Mouse (Mus musculus) intestine, embryonic 14.5 days (tissue): Measurements from ENCODE around the gene Neurl1a. TPM values are rescaled to one million over a fixed set of nuclear protein-coding genes. Genes with fewer than 3 reads are reported as not detected.

Experiments used
- ATAC-seq: fragments of 200-750 bp; cut with Nextera tagmentation; replicated peaks from 2 replicates; pipeline ENCODE4 v1.8.0; 2017; ENCODE audit warnings: low read depth, moderate number of reproducible peaks, moderate TSS enrichment, moderate library complexity; ENCODE audit not compliant: low FRiP score, low TSS enrichment
- DNase-seq: peaks from one replicate; pipeline ENCODE4 v3.0.0-alpha.2; 2018; ENCODE audit warnings: low spot score
- H3K27ac ChIP-seq: fragments of 300-500 bp; sonication (generic); 2 replicates; pipeline ENCODE4 v1.5.1; 2014; ENCODE audit warnings: low read depth, mild to moderate bottlenecking, control low read depth
- H3K27me3 ChIP-seq: fragments of 300-500 bp; sonication (generic); replicated peaks from 2 replicates; pipeline ENCODE4 v1.6.1; 2014; ENCODE audit warnings: low read length, control low read depth; ENCODE audit not compliant: control insufficient read depth, insufficient read depth
- H3K36me3 ChIP-seq: fragments of 300-500 bp; sonication (generic); 2 replicates; pipeline ENCODE4 v1.6.1; 2014; ENCODE audit warnings: low read length, control low read depth; ENCODE audit not compliant: control insufficient read depth, insufficient read depth
- H3K4me1 ChIP-seq: fragments of 300-500 bp; sonication (generic); replicated peaks from 2 replicates; pipeline ENCODE4 v1.6.1; 2014; ENCODE audit warnings: low read length, control low read depth, mixed read lengths; ENCODE audit not compliant: control insufficient read depth, insufficient read depth
- H3K4me2 ChIP-seq: fragments of 300-500 bp; sonication (generic); 2 replicates; pipeline ENCODE4 v1.6.1; 2014; ENCODE audit warnings: low read length
- H3K4me3 ChIP-seq: fragments of 300-500 bp; sonication (generic); 2 replicates; pipeline ENCODE4 v1.5.1; 2014; ENCODE audit warnings: low read depth, low read length, control low read depth, mixed read lengths
- H3K9ac ChIP-seq: fragments of 300-500 bp; sonication (generic); 2 replicates; pipeline ENCODE4 v1.6.1; 2014; ENCODE audit warnings: mild to moderate bottlenecking, low read length
- H3K9me3 ChIP-seq: fragments of 300-500 bp; sonication (generic); 2 replicates; pipeline ENCODE4 v1.6.1; 2016; ENCODE audit warnings: low read length, control low read depth; ENCODE audit not compliant: control insufficient read depth
- WGBS: fragments of 180-500 bp; shearing (Covaris S2); extraction: QIAGEN DNeasy Blood & Tissue Kit; methylation state at CpG from one replicate; pipeline ENCODE4 v1.1.7; 2014; 5-methylcytosine and 5-hydroxymethylcytosine counted together
- polyA plus RNA-seq: library from polyadenylated mRNA; unstranded; fragments of >200 nt; fragmentation: Nextera tagmentation; extraction: Ambion mirVana; gene quantifications from 2 replicates; pipeline ENCODE4 v1.2.1, GENCODE M21; 2014

Gene Neurl1a
- polyA plus RNA-seq, result 8.6 and 9.1 TPM in 2 replicates

GRCm38 (mm10) chr19:47178431-47179271 lies at the start of gene Neurl1a:
TSS of gene Neurl1a (plus strand) at chr19:47178820.
- Histone ChIP-seq H3K36me3 (no peaks in the 10 kb centered on the region), H3K9me3 (no peaks in the 10 kb centered on the region), H3K4me2 (peak within 1 kb of the TSS; percentile 99), H3K4me3 (peak within 1 kb of the TSS; percentile 61), H3K4me1 (peaks cover 5% of the 10 kb centered on the region; the same call in 1 of the 2 replicates), H3K27me3 (peaks cover 12% of the 10 kb centered on the region), H3K27ac (0 out of 2 replicates have a peak within 1 kb of the TSS, but pooled peaks have one; percentile 47), H3K9ac (peak within 1 kb of the TSS; percentile 67)
- WGBS, result under 1% methylated on average over 81 of the region's 98 CpGs
- peak; percentile 83 for DNase-seq
- peak; percentile 65 for ATAC-seq

DNA sequence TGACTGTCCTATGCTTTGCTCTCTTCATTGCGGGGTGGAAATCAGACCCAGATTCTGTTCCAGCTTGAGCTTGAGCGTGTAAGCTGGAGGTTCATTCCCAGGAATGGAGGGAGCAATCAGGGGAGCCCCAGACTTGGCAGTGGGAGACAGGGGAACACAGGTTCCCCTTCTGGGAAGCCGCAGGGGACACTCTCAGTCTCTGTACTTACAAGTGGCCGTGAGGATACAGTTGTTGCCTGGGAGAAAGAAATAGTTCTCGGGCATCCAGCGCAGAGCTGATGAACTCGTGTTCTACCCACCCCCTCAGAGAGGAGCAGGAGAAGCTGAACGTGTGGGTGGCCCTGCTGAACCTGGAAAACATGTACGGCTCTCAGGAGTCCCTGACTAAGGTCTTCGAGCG lies 49.8 kb upstream of the Neurl1a start:
- H3K4me3 ChIP-seq, result no peak overlapping the region
- no peaks in the 10 kb centered on the region for H3K4me1 ChIP-seq
- no peak for ATAC-seq
- 90% methylated on average over 11 of the region's 11 CpGs for WGBS
- H3K9ac ChIP-seq, result no peak overlapping the region
- no peak overlapping the region for H3K4me2 ChIP-seq
- peaks cover 97% of the 10 kb centered on the region for H3K36me3 ChIP-seq
- no peak overlapping the region for H3K27ac ChIP-seq
- no peaks in the 10 kb centered on the region for H3K27me3 ChIP-seq
- H3K9me3 ChIP-seq, result no peaks in the 10 kb centered on the region
- no peak for DNase-seq

- H3K4me3 ChIP-seq, result no peak overlapping the region
- no peaks in the 10 kb centered on the region for H3K27me3 ChIP-seq
- DNase-seq (no peak), ATAC-seq (no peak)
- H3K27ac ChIP-seq, result no peak overlapping the region
- no peak overlapping the region for H3K4me2 ChIP-seq
- peaks cover 90% of the 10 kb centered on the region for H3K36me3 ChIP-seq
- no peak overlapping the region for H3K9ac ChIP-seq
- 95% methylated on average over 15 of the region's 15 CpGs for WGBS
- H3K9me3 ChIP-seq, result no peaks in the 10 kb centered on the region
- H3K4me1 ChIP-seq, result no peaks in the 10 kb centered on the region
Measured at GRCm38 (mm10) chr19:47130551-47131125, 48.0 kb upstream of the Neurl1a start.

- 90% methylated on average over 7 of the region's 7 CpGs for WGBS
- no peak overlapping the region for H3K4me2 ChIP-seq
- DNase-seq (no peak), ATAC-seq (no peak)
- H3K36me3 ChIP-seq, result peaks cover 66% of the 10 kb centered on the region
- peaks cover 7% of the 10 kb centered on the region for H3K4me1 ChIP-seq
- no peaks in the 10 kb centered on the region for H3K27me3 ChIP-seq
- no peak overlapping the region for H3K4me3 ChIP-seq
- no peaks in the 10 kb centered on the region for H3K9me3 ChIP-seq
- H3K9ac ChIP-seq, result no peak overlapping the region
- no peak overlapping the region for H3K27ac ChIP-seq
Measured at GRCm38 (mm10) chr19:47133161-47133560, 45.5 kb upstream of the Neurl1a start.

DNA sequence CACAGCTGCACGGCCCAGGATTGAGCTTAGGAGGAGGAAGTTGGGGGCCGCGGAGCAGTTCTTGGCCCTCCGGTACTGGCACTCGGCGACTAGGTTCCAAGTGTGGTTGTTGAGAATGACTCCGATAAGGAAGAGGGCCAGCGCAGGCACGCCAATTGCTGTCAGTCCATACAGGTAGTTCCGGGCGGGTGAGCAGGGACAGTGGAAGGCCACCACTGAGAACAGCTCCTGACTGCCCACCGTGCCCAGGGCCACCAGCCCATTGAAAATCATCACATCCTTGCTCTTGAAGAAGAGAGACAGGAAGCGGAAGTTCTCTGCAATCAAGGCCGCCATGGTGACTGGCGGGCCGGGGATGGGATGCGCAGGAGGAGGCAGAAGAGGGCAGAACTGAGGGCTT lies 43.1 kb upstream of the Neurl1a start:
- H3K9ac ChIP-seq, result no peak overlapping the region
- H3K27me3 ChIP-seq, result no peaks in the 10 kb centered on the region
- H3K27ac ChIP-seq, result no peak overlapping the region
- no peak for ATAC-seq
- H3K4me3 ChIP-seq, result no peak overlapping the region
- no peak overlapping the region for H3K4me2 ChIP-seq
- H3K4me1 ChIP-seq, result peaks cover 19% of the 10 kb centered on the region
- 89% methylated on average over 17 of the region's 17 CpGs for WGBS
- H3K36me3 ChIP-seq, result peaks cover 41% of the 10 kb centered on the region
- no peak for DNase-seq
- no peaks in the 10 kb centered on the region for H3K9me3 ChIP-seq

- WGBS, result 83% methylated on average over 5 of the region's 5 CpGs
- H3K9ac ChIP-seq, result no peak overlapping the region
- DNase-seq (no peak), ATAC-seq (no peak)
- H3K4me1 ChIP-seq, result peaks cover 19% of the 10 kb centered on the region
- H3K27ac ChIP-seq, result no peak overlapping the region
- no peak overlapping the region for H3K4me3 ChIP-seq
- H3K27me3 ChIP-seq, result no peaks in the 10 kb centered on the region
- H3K9me3 ChIP-seq, result no peaks in the 10 kb centered on the region
- no peak overlapping the region for H3K4me2 ChIP-seq
- H3K36me3 ChIP-seq, result peaks cover 35% of the 10 kb centered on the region
Measured at GRCm38 (mm10) chr19:47136170-47136569, 42.5 kb upstream of the Neurl1a start.

GRCm38 (mm10) chr19:47137051-47137581 lies 41.5 kb upstream of the Neurl1a start:
- H3K27ac ChIP-seq, result peak overlapping the region; percentile 89
- peaks cover 26% of the 10 kb centered on the region for H3K36me3 ChIP-seq
- no peaks in the 10 kb centered on the region for H3K27me3 ChIP-seq
- peaks cover 19% of the 10 kb centered on the region for H3K4me1 ChIP-seq
- DNase-seq (peak; percentile 65), ATAC-seq (peak; percentile 30)
- H3K4me2 ChIP-seq, result peak overlapping the region; percentile 76
- WGBS, result 17% methylated on average over 6 of the region's 6 CpGs
- no peaks in the 10 kb centered on the region for H3K9me3 ChIP-seq
- peak overlapping the region; percentile 45 for H3K4me3 ChIP-seq
- H3K9ac ChIP-seq, result peak overlapping the region; percentile 70

GRCm38 (mm10) chr19:47137771-47138421 lies 40.7 kb upstream of the Neurl1a start, which contains the start of gene Calhm2:
TSS of gene Calhm2 (minus strand) at chr19:47138294.
- ATAC-seq (peak; percentile 74), DNase-seq (peak; percentile 84)
- WGBS, result 2% methylated on average over 28 of the region's 28 CpGs
- H3K27me3 ChIP-seq, result no peaks in the 10 kb centered on the region
- H3K27ac ChIP-seq, result peak within 1 kb of the TSS; percentile 89
- H3K9me3 ChIP-seq, result no peaks in the 10 kb centered on the region
- peak within 1 kb of the TSS; percentile 70 for H3K9ac ChIP-seq
- peak within 1 kb of the TSS; percentile 76 for H3K4me2 ChIP-seq
- H3K36me3 ChIP-seq, result peaks cover 19% of the 10 kb centered on the region
- peak within 1 kb of the TSS; percentile 45 for H3K4me3 ChIP-seq
- peaks cover 19% of the 10 kb centered on the region for H3K4me1 ChIP-seq
